9 mouse cellular contexts compared by ENCODE assay signal in the genomic region with DNA sequence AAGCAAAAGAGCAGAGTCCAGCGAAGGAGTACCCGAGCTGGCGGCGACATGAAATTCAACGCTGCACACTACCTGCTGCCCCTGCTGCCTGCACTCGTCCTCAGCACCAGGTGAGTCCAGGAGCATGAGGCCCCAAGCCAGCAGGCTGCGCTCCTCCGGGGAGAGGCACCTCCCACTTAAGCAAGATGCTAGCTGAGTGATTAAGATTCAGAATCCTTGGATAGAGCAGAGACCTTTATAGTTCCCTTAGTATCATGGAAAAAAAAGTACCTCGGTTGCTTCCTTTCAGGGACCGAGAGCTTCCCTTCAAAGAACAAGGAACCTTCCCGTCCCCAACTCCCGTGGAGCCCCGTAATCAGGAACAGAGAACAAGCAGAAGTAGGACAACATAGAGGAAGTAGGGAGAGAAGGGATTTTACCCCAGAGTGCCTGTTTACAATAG. TPM values are rescaled to one million over a fixed set of nuclear protein-coding genes. Genes with fewer than 3 reads are reported as not detected.
DNase-seq lines count a peak whose midpoint lies in the region; ATAC-seq lines count a peak whose summit lies in the region.
"Had no signal": no experiment of that assay in that cellular context is flagged by ENCODE, and none has a peak within 500 bp of the region (broad histone marks: within the 10 kb centered on the region; RNA-seq: fewer than 3 reads in every experiment).

No protein-coding gene starts in this region.

- no peaks in the 10 kb centered on the region for H3K36me3 ChIP-seq in megakaryocyte, embryonic 14.5 days (replicated peaks; ENCODE audit: low read length)
- H3K36me3 ChIP-seq: liver, embryonic 15.5 days had no signal

- intact Hi-C loops in left cerebral cortex, postnatal 4 days (cut with DNase I): loop anchor here (10.0 kb wide), 1 partner anchor 899 kb away; no protein-coding TSS in a partner anchor

- no peaks in the 10 kb centered on the region; the same call in 1 of the 2 replicates for H3K4me1 ChIP-seq in megakaryocyte, embryonic 14.5 days
- H3K4me1 ChIP-seq: liver, embryonic 15.5 days had no signal

- H3K27me3 ChIP-seq in megakaryocyte, embryonic 14.5 days (replicated peaks): peaks cover 9% of the 10 kb centered on the region

- ATAC-seq in megakaryocyte, adult 5-6 weeks (ENCODE audit: poor library complexity, severe bottlenecking): no peak
- no peak for ATAC-seq in erythroid progenitor cell, adult 5-6 weeks (replicated peaks; ENCODE audit: low FRiP score, poor library complexity, severe bottlenecking)

- 0 out of 2 replicates have a peak, but pooled peaks cover 6% of the 10 kb centered on the region for H3K9me3 ChIP-seq in megakaryocyte, embryonic 14.5 days
- H3K9me3 ChIP-seq: liver, embryonic 15.5 days had no signal

- peak; percentile 54 to 63 for DNase-seq in cerebellum, postnatal 10 days
- no peak for DNase-seq in cerebellum, adult 8-10 months
- DNase-seq in left cerebral cortex, postnatal 4 days: peak; percentile 3
- DNase-seq in right cerebral cortex, postnatal 14 days: peak; percentile 11
- DNase-seq in adrenal gland, postnatal 25 days: no peak

- H3K4me3 ChIP-seq in megakaryocyte, embryonic 14.5 days (replicated peaks): peak overlapping the region; percentile 76
- H3K4me3 ChIP-seq: liver, embryonic 15.5 days had no signal

RNA-seq across cellular contexts. Expression of a gene that starts 0.6 kb away (rescaled TPM):
- not detected in 2 replicates for polyA plus RNA-seq in megakaryocyte, embryonic 14.5 days (2012; ENCODE audit: insufficient read depth, low replicate concordance)
- not detected in 2 replicates for total RNA-seq in megakaryocyte, adult 5-6 weeks (2015)
- total RNA-seq in megakaryocyte, adult 5-6 weeks (2017): 0.07 TPM in 1 of 2 replicates, not detected in the other
- total RNA-seq in left cerebral cortex, postnatal 4 days (2021): 10 to 100 TPM; 66.9 to 67.9 TPM
- total RNA-seq in adrenal gland, postnatal 25 days (2021): 0.61 and 0.67 TPM in 2 replicates
- total RNA-seq in erythroid progenitor cell, adult 5-6 weeks (2015; ENCODE audit: low replicate concordance): not detected in 2 replicates
- not detected in 2 replicates for total RNA-seq in erythroid progenitor cell, adult 5-6 weeks (2017; ENCODE audit: low replicate concordance)
- polyA plus RNA-seq: liver, embryonic 15.5 days had no signal

Comparison
In these comparisons a context has a peak if more than half of its experiments do, and no peak if none do; other contexts are left out.
1. DNase-seq: peak in cerebellum, postnatal 10 days (2 of 2), left cerebral cortex, postnatal 4 days (single experiment) and right cerebral cortex, postnatal 14 days (single experiment); none in cerebellum, adult 8-10 months (single experiment) and adrenal gland, postnatal 25 days (single experiment).
2. RNA of a gene that starts 0.6 kb away (total RNA-seq): 66.9 to 67.9 TPM in left cerebral cortex, postnatal 4 days; 0.61 to 0.67 TPM in adrenal gland, postnatal 25 days, 0.07 TPM in megakaryocyte, adult 5-6 weeks and not detected in erythroid progenitor cell, adult 5-6 weeks; every median in the first group is over 10 times any median in the second.